Mouse (Mus musculus): Measurements from ENCODE around the gene Zfp994. TPM values are rescaled to one million over a fixed set of nuclear protein-coding genes. Genes with fewer than 3 reads are reported as not detected.
A peak's percentile ranks its signal among the peaks of the same experiment; 100 is the strongest.
"Not testable (repeated sequence)": the region's sequence is repeated elsewhere in the genome, so short reads cannot be mapped to it uniquely, and the experiment has no call there.

Zfp994 gene
- 2.9 and 3.1 TPM in 2 replicates for polyA plus RNA-seq (2014; fragmentation: Nextera tagmentation; extraction: Ambion mirVana)

DNA sequence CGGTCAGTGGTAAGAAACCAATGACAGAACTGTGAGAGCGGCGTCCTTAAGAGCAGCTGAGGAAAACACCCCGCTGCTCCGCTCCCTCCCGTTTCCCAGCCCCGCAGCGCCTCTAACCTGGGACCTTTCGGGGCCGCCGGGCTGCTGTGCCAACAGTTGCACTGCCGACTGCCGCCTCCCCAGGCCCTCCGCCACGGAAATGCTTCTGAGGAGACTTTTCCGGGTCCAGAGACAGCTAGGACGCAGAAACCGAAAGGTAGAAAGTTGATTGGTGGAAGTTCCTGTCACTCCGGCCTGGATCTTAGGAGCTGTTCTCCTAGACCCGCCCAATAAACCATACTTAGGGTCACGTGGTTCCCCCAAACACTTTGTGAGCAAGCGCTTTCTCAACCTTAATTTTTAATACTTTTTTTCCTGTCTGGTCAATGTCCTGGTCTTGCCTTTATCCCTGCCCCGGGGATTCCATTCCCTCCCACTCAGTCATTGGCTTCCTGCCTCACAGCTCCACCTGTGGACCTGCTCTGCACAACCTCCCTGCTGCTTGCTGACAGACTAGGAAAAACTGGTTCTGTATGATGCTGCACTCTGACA, at the start of gene Zfp994:
Gene Zfp994, minus strand, starts transcription at position 195 of the 591 bp plus-strand sequence.
- ATAC-seq (replicated peaks; ENCODE audit: low FRiP score) = peak; percentile 100
- not testable (repeated sequence) for H3K27ac ChIP-seq (ENCODE audit: low read depth, low read length); H3K9me3 ChIP-seq (ENCODE audit: control insufficient read depth, low read length); H3K4me1 ChIP-seq (replicated peaks; ENCODE audit: control insufficient read depth, insufficient read depth, low read length); H3K27me3 ChIP-seq (replicated peaks; ENCODE audit: control insufficient read depth, insufficient read depth, low read length); H3K36me3 ChIP-seq (ENCODE audit: control insufficient read depth, insufficient read depth, low read length)
- peak; percentile 85 for DNase-seq (ENCODE audit: low spot score)
- Histone ChIP-seq H3K4me3 (ENCODE audit: low read depth, low read length) (peak within 1 kb of the TSS; percentile 64), H3K9ac (ENCODE audit: low read depth, low read length) (peak within 1 kb of the TSS; percentile 68; the same call in 1 of the 2 replicates), H3K4me2 (peak within 1 kb of the TSS; percentile 66)
- under 1% methylated on average over 23 of the region's 23 CpGs for WGBS

DNA sequence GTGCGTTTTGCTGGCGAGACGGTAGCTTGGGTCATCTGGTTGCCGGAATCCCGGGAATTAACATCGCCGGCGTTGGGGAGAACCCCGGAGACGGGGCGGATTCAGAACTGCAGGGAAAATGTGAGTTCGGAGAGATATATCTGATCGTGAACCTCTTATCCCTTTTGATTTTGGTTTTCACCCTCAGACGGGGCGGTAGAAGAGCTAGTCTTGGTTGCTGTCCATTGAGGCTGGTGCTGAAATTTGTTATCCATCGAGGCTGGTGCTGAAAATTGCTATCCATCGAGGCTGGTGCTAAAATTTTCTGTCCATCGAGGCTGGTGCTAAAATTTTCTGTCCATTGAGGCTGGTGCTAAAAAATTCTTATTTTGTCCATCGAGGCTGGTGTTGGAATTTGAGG, 5.3 kb upstream of the Zfp994 start:
- H3K36me3 ChIP-seq (ENCODE audit: control insufficient read depth, insufficient read depth, low read length); ATAC-seq (replicated peaks; ENCODE audit: low FRiP score); H3K4me1 ChIP-seq (replicated peaks; ENCODE audit: control insufficient read depth, insufficient read depth, low read length); H3K4me3 ChIP-seq (ENCODE audit: low read depth, low read length); DNase-seq (ENCODE audit: low spot score); H3K27ac ChIP-seq (ENCODE audit: low read depth, low read length); H3K9me3 ChIP-seq (ENCODE audit: control insufficient read depth, low read length); H3K4me2 ChIP-seq; H3K9ac ChIP-seq (ENCODE audit: low read depth, low read length); H3K27me3 ChIP-seq (replicated peaks; ENCODE audit: control insufficient read depth, insufficient read depth, low read length): not testable (repeated sequence)
- 55% methylated on average over 18 of the region's 19 CpGs for WGBS

DNA sequence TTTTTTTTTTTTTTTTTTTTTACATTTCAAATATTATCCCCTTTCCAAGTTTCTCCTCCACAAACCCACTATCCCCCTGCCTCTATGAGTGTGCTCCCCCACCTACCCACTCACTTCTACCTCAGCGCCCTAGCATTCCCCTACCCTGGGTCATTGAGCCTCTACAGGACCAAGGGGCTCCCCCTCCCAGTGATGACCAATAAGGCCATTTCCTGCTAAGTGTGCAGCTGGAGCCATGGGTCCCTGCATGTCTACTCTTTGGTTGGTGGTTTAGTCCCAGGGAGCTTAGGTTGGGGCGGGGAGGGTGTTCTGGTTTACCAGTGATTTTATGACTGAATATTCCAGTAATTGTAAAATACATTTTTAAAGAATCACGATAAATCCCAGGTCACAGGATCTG, 401 bp downstream of the Zfp994 start:
- not testable (repeated sequence) for H3K27ac ChIP-seq (ENCODE audit: low read depth, low read length); H3K27me3 ChIP-seq (replicated peaks; ENCODE audit: control insufficient read depth, insufficient read depth, low read length); DNase-seq (ENCODE audit: low spot score); H3K36me3 ChIP-seq (ENCODE audit: control insufficient read depth, insufficient read depth, low read length); H3K4me1 ChIP-seq (replicated peaks; ENCODE audit: control insufficient read depth, insufficient read depth, low read length); H3K9me3 ChIP-seq (ENCODE audit: control insufficient read depth, low read length)
- peak; percentile 72 for ATAC-seq (replicated peaks; ENCODE audit: low FRiP score)
- H3K9ac ChIP-seq (ENCODE audit: low read depth, low read length) = peak overlapping the region; percentile 68; the same call in 1 of the 2 replicates
- peak overlapping the region; percentile 64 for H3K4me3 ChIP-seq (ENCODE audit: low read depth, low read length)
- 11% methylated on average over 2 of the region's 3 CpGs for WGBS
- H3K4me2 ChIP-seq = peak overlapping the region; percentile 47

DNA sequence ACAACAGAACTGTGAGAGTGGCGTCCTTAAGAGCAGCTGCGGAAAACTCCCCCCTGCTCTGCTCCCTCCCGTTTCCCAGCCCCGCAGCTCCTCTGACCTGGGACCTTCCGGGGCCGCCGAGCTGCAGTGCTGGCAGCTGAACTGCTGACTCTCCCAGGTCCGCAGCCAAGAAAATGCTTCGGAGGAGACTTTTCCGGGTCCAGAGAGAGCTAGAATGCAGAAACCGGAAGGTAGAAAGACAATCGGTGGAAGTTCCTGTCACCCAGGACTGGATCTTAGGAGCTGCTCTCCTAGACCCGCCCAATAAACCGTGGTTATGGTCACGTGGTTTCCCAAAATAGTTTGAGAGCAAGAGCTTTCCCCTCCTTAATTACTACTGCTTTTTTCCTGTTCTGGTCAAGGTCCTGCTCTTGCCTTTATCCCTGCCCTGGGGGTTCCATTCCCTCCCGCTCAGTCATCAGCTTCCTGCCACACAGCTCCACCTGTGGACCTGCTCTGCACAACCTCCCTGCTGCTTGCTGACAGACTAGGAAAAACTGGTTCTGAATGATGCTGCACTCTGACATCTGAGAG, 59.6 kb downstream of the Zfp994 start, which contains the start of gene Zfp947:
Gene Zfp947, minus strand, starts transcription at position 469 of the 573 bp plus-strand sequence.
- not testable (repeated sequence) for H3K27me3 ChIP-seq (replicated peaks; ENCODE audit: control insufficient read depth, insufficient read depth, low read length); H3K9me3 ChIP-seq (ENCODE audit: control insufficient read depth, low read length); H3K36me3 ChIP-seq (ENCODE audit: control insufficient read depth, insufficient read depth, low read length); H3K27ac ChIP-seq (ENCODE audit: low read depth, low read length); H3K4me1 ChIP-seq (replicated peaks; ENCODE audit: control insufficient read depth, insufficient read depth, low read length)
- WGBS = under 1% methylated on average over 16 of the region's 16 CpGs
- peak within 1 kb of the TSS; percentile 62 for H3K4me2 ChIP-seq
- DNase-seq (ENCODE audit: low spot score) = peak; percentile 52
- ATAC-seq (replicated peaks; ENCODE audit: low FRiP score) = peak; percentile 88
- peak within 1 kb of the TSS; percentile 67 for H3K9ac ChIP-seq (ENCODE audit: low read depth, low read length)
- peak within 1 kb of the TSS; percentile 55 for H3K4me3 ChIP-seq (ENCODE audit: low read depth, low read length)

DNA sequence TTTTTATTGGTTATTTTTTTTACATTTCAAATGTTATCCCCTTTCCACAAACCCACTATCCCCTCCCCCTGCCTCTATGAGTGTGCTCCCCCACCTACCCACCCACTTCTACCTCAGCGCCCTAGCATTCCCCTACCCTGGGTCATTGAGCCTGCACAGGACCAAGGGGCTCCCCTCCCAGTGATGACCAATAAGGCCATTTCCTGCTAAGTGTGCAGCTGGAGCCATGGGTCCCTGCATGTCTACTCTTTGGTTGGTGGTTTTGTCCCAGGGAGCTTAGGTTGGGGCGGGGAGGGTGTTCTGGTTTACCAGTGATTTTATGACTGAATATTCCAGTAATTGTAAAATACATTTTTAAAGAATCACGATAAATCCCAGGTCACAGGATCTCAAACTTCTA, 60.1 kb downstream of the Zfp994 start:
- 9% methylated on average over 3 of the region's 3 CpGs for WGBS

DNA sequence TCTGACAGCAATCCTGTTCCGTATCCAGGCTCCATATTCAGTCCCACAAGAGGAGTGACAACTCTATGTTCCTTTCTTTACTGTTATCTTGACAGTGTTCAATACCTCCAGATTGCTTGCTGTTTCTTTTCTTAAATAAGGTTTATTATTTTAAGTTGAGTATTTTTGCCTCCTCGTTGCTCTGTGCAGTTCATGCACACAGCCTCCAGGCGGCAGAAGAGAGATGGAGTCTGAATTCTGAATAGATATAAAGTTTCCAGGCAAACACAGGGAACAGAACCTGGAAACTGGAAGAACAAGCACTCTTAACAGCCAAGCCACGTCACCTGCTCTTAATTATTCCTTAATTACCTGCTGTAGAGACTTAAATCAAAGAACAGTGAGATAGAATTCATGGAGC, 71.5 kb downstream of the Zfp994 start:
- not testable (repeated sequence) for H3K4me3 ChIP-seq (ENCODE audit: low read depth, low read length); ATAC-seq (replicated peaks; ENCODE audit: low FRiP score); H3K27me3 ChIP-seq (replicated peaks; ENCODE audit: control insufficient read depth, insufficient read depth, low read length); H3K27ac ChIP-seq (ENCODE audit: low read depth, low read length); H3K9me3 ChIP-seq (ENCODE audit: control insufficient read depth, low read length); H3K9ac ChIP-seq (ENCODE audit: low read depth, low read length); H3K36me3 ChIP-seq (ENCODE audit: control insufficient read depth, insufficient read depth, low read length); H3K4me1 ChIP-seq (replicated peaks; ENCODE audit: control insufficient read depth, insufficient read depth, low read length); H3K4me2 ChIP-seq; DNase-seq (ENCODE audit: low spot score)
- WGBS = 66% methylated on average over 2 of the region's 4 CpGs

More for the DNA sequence above, 60.1 kb downstream of the Zfp994 start:
- not testable (repeated sequence) for H3K27ac ChIP-seq (ENCODE audit: low read depth, low read length); H3K4me1 ChIP-seq (replicated peaks; ENCODE audit: control insufficient read depth, insufficient read depth, low read length); DNase-seq (ENCODE audit: low spot score); H3K27me3 ChIP-seq (replicated peaks; ENCODE audit: control insufficient read depth, insufficient read depth, low read length); H3K36me3 ChIP-seq (ENCODE audit: control insufficient read depth, insufficient read depth, low read length); H3K9me3 ChIP-seq (ENCODE audit: control insufficient read depth, low read length)
- Histone ChIP-seq H3K9ac (ENCODE audit: low read depth, low read length) (peak overlapping the region; percentile 67), H3K4me3 (ENCODE audit: low read depth, low read length) (peak overlapping the region; percentile 55), H3K4me2 (peak overlapping the region; percentile 62)
- peak; percentile 72 for ATAC-seq (replicated peaks; ENCODE audit: low FRiP score)

Other genes starting within 250 kb of the Zfp994 start
- 1.3 and 1.8 TPM in 2 replicates for gene Zfp947, start 59.4 kb downstream of the Zfp994 start, polyA plus RNA-seq (2014; fragmentation: Nextera tagmentation; extraction: Ambion mirVana)
- 8.5 and 9.7 TPM in 2 replicates for gene CT030661.1, start 89.2 kb upstream of the Zfp994 start, polyA plus RNA-seq (2014; fragmentation: Nextera tagmentation; extraction: Ambion mirVana)
- 11.3 and 14.2 TPM in 2 replicates for gene Zfp944, start 135.8 kb upstream of the Zfp994 start, polyA plus RNA-seq (2014; fragmentation: Nextera tagmentation; extraction: Ambion mirVana)
- gene Zfp758, start 135.8 kb upstream of the Zfp994 start, polyA plus RNA-seq (2014; fragmentation: Nextera tagmentation; extraction: Ambion mirVana) = 7.5 and 8.5 TPM in 2 replicates
- gene Zfp946, start 198.6 kb upstream of the Zfp994 start, polyA plus RNA-seq (2014; fragmentation: Nextera tagmentation; extraction: Ambion mirVana) = 7.0 and 8.4 TPM in 2 replicates